Mouse (Mus musculus) midbrain, embryonic 16.5 days (tissue): ENCODE data around the gene Elavl3. TPM values are rescaled to one million over a fixed set of nuclear protein-coding genes. Genes with fewer than 3 reads are reported as not detected.

Source experiments
- ATAC-seq: fragments of 200-750 bp; cut with Nextera tagmentation; 2 replicates; pipeline ENCODE4 v1.8.0; 2017; ENCODE audit warnings: moderate TSS enrichment
- H3K27ac ChIP-seq: fragments of 300-500 bp; sonication (generic); 2 replicates; pipeline ENCODE4 v1.5.1; 2014; ENCODE audit warnings: mild to moderate bottlenecking, low read length, mixed read lengths
- H3K27me3 ChIP-seq: fragments of 300-500 bp; sonication (generic); 2 replicates; pipeline ENCODE4 v1.6.1; 2014; ENCODE audit warnings: low read depth, low read length, mixed read lengths; ENCODE audit not compliant: control insufficient read depth, insufficient read depth
- H3K36me3 ChIP-seq: fragments of 300-500 bp; sonication (generic); 2 replicates; pipeline ENCODE4 v1.6.1; 2014; ENCODE audit warnings: mild to moderate bottlenecking, low read length, moderate library complexity, mixed read lengths; ENCODE audit not compliant: control insufficient read depth, insufficient read depth
- H3K4me1 ChIP-seq: fragments of 300-500 bp; sonication (generic); 2 replicates; pipeline ENCODE4 v1.6.1; 2014; ENCODE audit warnings: mild to moderate bottlenecking, low read length, mixed read lengths; ENCODE audit not compliant: control insufficient read depth, insufficient read depth
- H3K4me2 ChIP-seq: fragments of 300-500 bp; sonication (generic); 2 replicates; pipeline ENCODE4 v1.6.1; 2014; ENCODE audit warnings: mild to moderate bottlenecking, low read length, mixed read lengths
- H3K4me3 ChIP-seq: fragments of 300-500 bp; sonication (generic); 2 replicates; pipeline ENCODE4 v1.5.1; 2014; ENCODE audit warnings: low read depth, mild to moderate bottlenecking, low read length, moderate library complexity, mixed read lengths
- H3K9ac ChIP-seq: fragments of 300-500 bp; sonication (generic); 2 replicates; pipeline ENCODE4 v1.6.1; 2014; ENCODE audit warnings: low read depth, low read length, mixed read lengths
- H3K9me3 ChIP-seq: fragments of 300-500 bp; sonication (generic); replicated peaks from 2 replicates; pipeline ENCODE4 v1.6.1; 2014; ENCODE audit warnings: mild to moderate bottlenecking, low read length, mixed read lengths; ENCODE audit not compliant: control insufficient read depth, poor library complexity, severe bottlenecking
- WGBS: fragments of 180-500 bp; shearing (Covaris S2); extraction: QIAGEN DNeasy Blood & Tissue Kit; methylation state at CpG from one replicate; pipeline ENCODE4 v1.1.7; 2014; 5-methylcytosine and 5-hydroxymethylcytosine counted together
- polyA plus RNA-seq: library from polyadenylated mRNA; unstranded; fragments of >200 nt; fragmentation: Nextera tagmentation; extraction: Ambion mirVana; gene quantifications from 2 replicates; pipeline ENCODE4 v1.2.1, GENCODE M21; 2015

The Elavl3 gene
- 91.6 and 93.8 TPM in 2 replicates for polyA plus RNA-seq

DNA sequence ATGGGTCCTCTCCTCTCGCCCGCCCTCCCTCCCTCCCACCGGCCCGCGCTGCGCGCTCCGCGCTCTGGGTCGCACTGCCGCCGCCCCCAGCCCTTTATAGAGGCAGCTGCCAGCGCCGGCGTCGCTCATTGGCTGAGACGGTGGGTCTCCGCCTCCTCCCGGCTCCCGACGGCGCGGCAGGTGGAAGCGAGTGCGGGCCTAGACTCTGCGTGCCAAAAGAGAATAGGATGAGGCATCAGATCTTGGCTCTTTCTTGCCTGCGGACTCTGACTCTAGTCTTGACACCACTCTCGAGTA lies at the start of gene Elavl3:
Gene Elavl3, minus strand, starts transcription at position 66 of the 297 bp plus-strand sequence.
- Histone ChIP-seq H3K36me3 (no peaks in the 10 kb centered on the region; the same call in 1 of the 2 replicates), H3K27ac (peak within 1 kb of the TSS; percentile 95), H3K4me2 (peak within 1 kb of the TSS; percentile 91), H3K27me3 (no peaks in the 10 kb centered on the region), H3K4me1 (peaks cover 28% of the 10 kb centered on the region), H3K9ac (peak within 1 kb of the TSS; percentile 99), H3K9me3 (no peaks in the 10 kb centered on the region), H3K4me3 (peak within 1 kb of the TSS; percentile 98)
- ATAC-seq: peak; percentile 72
- WGBS: under 1% methylated on average over 19 of the region's 28 CpGs

DNA sequence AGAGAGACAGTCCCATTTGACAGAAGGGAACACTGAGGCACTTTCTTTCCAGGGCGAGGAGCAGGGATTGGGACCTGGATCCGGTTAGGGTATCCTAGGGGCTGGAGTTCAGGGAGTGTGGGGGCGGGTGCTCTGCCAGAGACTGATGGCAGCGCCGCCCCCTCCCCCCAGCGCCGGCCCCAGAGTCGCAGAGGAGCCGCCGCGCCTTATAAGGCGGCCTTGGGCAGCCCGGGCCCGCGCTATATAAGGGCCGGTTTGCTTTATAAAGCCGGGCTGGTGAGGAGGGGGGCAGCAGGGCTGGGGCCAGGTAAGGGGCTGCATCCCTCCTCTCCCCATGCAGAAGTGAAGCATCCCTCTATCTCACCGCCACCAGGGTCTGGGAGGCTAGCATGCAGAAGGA lies 48.1 kb upstream of the Elavl3 start:
- Histone ChIP-seq H3K9me3 (no peaks in the 10 kb centered on the region), H3K9ac (no peak overlapping the region), H3K4me3 (no peak overlapping the region), H3K27me3 (peaks cover 24% of the 10 kb centered on the region), H3K27ac (no peak overlapping the region), H3K4me1 (no peaks in the 10 kb centered on the region; the same call in 1 of the 2 replicates), H3K36me3 (no peaks in the 10 kb centered on the region), H3K4me2 (no peak overlapping the region)
- no peak for ATAC-seq
- 4% methylated on average over 18 of the region's 18 CpGs for WGBS

DNA sequence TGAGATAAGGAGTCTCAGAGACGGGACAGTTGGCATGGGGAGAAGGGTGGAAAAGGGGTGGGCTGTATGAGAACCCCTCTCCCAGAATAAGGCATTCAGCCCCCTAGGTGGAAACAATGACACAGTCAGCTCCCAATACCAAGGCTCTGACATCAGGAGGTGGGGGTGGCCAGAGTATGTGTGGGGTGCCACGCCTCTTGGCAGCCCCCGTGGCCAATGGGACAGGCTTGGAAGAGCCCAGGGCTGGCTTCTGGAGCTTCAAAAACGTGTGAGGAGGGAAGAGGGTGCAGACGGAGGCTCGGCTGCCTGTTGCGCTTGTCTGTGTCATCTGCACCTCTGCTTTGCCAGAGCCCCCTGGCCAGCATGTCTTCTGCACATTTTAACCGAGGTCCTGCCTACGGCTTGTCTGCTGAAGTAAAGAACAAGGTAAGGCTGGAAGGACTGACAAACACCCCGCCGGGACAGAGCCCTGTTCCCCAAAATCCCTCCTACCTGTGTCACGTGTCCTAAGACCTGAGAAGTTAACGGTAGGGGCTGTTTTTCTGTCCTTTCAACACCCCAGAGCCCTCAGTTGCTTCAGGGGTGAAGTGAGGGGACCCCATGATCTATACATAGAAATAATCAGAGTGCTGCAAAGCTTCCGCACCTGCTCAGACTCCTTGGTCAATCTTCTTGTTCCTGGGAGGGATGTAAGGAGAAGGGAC lies 47.3 kb upstream of the Elavl3 start, which contains the start of gene Cnn1:
Gene Cnn1, plus strand, starts transcription at position 224 of the 704 bp plus-strand sequence.
- Histone ChIP-seq H3K27me3 (peaks cover 24% of the 10 kb centered on the region), H3K9ac (no peak within 1 kb of the TSS), H3K4me1 (no peaks in the 10 kb centered on the region; the same call in 1 of the 2 replicates), H3K27ac (no peak within 1 kb of the TSS), H3K4me3 (no peak within 1 kb of the TSS), H3K36me3 (no peaks in the 10 kb centered on the region), H3K4me2 (no peak within 1 kb of the TSS), H3K9me3 (no peaks in the 10 kb centered on the region)
- ATAC-seq: no peak
- WGBS: 11% methylated on average over 14 of the region's 14 CpGs

DNA sequence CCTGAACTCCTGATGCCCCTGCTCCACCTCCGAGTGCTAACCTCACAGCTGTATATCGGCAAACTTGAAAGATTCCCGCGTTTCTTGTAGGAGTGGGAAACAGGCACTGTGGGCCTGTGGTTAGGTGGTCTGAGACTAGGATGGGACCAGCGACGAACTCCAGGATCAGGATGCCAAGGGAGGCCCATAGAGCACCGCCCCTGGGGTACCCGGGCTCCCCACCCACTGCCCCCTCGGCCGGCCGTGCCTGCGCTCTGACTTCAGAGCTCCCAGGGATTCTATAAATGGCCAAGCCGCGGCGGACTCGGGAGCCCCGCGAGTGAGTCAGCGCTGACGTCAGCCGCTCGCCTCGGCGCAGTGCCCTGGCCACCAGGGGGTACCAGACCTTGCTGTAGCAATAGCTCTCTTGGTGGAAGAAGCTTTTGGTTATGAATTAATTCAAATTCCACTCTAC lies 44.1 kb upstream of the Elavl3 start:
- ATAC-seq: 0 out of 2 replicates have a peak, but pooled peaks have one; percentile 32
- Histone ChIP-seq H3K4me1 (no peaks in the 10 kb centered on the region; the same call in 1 of the 2 replicates), H3K4me3 (peak overlapping the region; percentile 35), H3K9ac (peak overlapping the region; percentile 57), H3K27me3 (peaks cover 22% of the 10 kb centered on the region), H3K27ac (no peak overlapping the region), H3K9me3 (no peaks in the 10 kb centered on the region), H3K4me2 (peak overlapping the region; percentile 62), H3K36me3 (no peaks in the 10 kb centered on the region)
- WGBS: 4% methylated on average over 24 of the region's 24 CpGs

DNA sequence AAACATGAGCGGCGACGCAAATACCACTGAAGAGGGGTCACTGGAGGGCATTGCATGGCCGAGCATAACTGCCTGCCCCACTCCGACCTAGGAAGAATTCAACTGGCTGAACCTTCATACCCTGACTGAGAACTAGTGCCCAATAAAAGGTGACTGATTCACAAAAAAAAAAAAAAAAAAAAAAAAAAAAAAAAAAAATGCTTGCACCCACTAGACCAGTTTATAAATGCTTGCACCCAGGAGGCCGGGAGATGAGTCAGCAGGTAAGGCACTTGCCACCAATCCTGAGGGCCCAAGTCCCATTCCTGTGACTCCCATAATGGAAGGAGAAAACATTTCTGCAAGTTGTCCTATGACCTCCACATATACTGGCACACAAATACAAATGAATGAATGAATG lies 40.9 kb upstream of the Elavl3 start:
- no peaks in the 10 kb centered on the region for H3K9me3 ChIP-seq
- no peak overlapping the region for H3K9ac ChIP-seq
- 88% methylated on average over 6 of the region's 6 CpGs for WGBS
- H3K27me3 ChIP-seq: peaks cover 2% of the 10 kb centered on the region; the same call in 1 of the 2 replicates
- H3K27ac ChIP-seq: no peak overlapping the region
- no peak overlapping the region for H3K4me2 ChIP-seq
- H3K4me1 ChIP-seq: no peaks in the 10 kb centered on the region
- H3K4me3 ChIP-seq: no peak overlapping the region
- no peak for ATAC-seq
- no peaks in the 10 kb centered on the region for H3K36me3 ChIP-seq

DNA sequence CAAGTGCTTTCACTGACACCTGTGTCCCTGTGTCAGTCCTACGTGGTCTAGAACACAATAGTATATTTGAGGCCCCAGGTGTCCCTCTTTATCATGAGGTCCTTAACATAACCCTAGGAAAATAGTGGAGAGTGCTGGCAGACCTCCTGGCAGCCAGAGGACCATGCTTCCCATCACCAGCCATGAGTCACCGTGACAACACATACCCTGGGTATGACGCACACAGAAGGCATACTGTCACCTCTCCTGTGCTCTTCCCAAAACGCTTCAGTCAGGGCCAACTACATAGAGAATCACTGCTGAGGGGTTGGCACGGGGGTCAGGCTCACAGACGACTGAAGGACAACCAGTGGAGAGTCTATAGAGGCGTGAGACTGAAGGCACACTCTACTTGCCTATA lies 38.2 kb upstream of the Elavl3 start:
- Histone ChIP-seq H3K9ac (no peak overlapping the region), H3K27me3 (no peaks in the 10 kb centered on the region), H3K4me3 (no peak overlapping the region), H3K4me1 (peaks cover 7% of the 10 kb centered on the region), H3K36me3 (no peaks in the 10 kb centered on the region), H3K4me2 (no peak overlapping the region), H3K9me3 (no peaks in the 10 kb centered on the region), H3K27ac (no peak overlapping the region)
- WGBS: 84% methylated on average over 7 of the region's 7 CpGs
- no peak for ATAC-seq

DNA sequence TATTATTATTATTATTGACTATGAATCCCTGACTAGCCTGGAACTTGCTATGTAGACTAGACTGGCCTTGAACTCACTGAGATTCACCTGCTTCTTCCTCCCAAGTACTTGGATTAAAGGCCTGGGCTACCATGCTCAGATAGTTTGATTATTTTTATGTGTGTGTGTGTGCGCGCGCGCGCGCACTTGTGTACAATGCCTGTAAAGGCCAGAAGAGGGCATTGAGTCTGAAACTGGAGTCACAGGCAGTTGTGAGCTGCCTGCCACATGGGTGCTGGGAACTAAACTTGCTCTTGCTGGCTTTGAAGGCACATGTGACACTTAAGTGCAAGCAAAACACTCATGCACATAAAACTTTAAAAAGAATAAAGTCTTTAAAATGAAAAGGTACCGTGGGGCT lies 37.5 kb upstream of the Elavl3 start:
- H3K27ac ChIP-seq: no peak overlapping the region
- H3K4me1 ChIP-seq: peaks cover 12% of the 10 kb centered on the region
- H3K9me3 ChIP-seq: no peaks in the 10 kb centered on the region
- no peak overlapping the region for H3K4me2 ChIP-seq
- H3K9ac ChIP-seq: no peak overlapping the region
- no peaks in the 10 kb centered on the region for H3K27me3 ChIP-seq
- no peak for ATAC-seq
- WGBS: over 99% methylated on average over 7 of the region's 7 CpGs
- no peak overlapping the region for H3K4me3 ChIP-seq
- H3K36me3 ChIP-seq: no peaks in the 10 kb centered on the region

DNA sequence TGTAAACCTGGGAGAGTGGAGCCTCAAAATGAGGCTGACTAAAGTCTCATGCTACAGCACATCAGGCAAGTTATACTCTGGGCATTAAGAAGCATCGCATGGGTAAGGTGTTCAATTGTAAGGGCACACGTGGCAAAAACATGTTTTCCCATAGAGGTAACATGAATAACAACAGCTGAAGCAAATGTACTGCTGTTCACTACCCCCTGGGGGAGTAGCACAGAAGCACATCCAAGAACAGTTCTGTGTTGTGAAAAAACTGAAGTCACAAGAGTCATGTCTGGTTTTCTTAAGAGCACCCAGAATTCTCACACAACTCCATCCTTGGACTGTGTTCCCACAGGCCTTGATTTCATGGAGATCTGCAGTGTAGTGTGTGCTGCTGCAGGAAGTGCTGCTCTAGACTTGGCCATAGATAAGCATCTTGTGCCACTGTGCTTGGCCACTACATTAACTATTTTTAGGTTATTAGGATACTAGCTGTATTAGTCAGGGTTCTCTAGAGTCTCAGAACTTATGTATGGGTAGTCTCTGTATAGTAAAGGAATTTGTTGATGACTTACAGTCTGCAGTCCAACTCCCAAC lies 35.3 kb upstream of the Elavl3 start:
- Histone ChIP-seq H3K9me3 (no peaks in the 10 kb centered on the region), H3K4me1 (peaks cover 16% of the 10 kb centered on the region), H3K4me3 (no peak overlapping the region), H3K27ac (no peak overlapping the region), H3K4me2 (no peak overlapping the region), H3K36me3 (no peaks in the 10 kb centered on the region), H3K9ac (no peak overlapping the region), H3K27me3 (no peaks in the 10 kb centered on the region)
- no peak for ATAC-seq
- 85% methylated on average over 2 of the region's 2 CpGs for WGBS

DNA sequence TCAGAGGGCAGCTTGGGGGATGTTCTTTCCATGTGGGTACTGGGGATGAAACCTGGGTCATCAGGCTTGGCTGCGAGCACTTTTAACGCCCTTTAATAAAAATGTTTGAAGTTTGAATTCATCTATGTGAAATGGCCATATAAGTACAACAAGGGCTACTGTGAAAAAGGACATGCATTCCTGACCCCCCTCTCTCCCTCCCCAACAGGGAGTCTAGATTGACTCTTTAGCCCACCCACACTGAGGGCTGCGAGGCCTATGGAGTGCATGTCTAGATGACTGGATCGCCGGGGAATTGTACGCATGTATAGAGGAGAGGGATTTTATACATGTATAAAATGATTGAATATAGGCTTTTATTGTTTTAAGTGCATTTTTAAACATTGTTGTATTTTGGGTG lies 34.2 kb upstream of the Elavl3 start:
- ATAC-seq: no peak
- peak overlapping the region; percentile 83 for H3K4me3 ChIP-seq
- H3K27me3 ChIP-seq: no peaks in the 10 kb centered on the region
- 85% methylated on average over 6 of the region's 6 CpGs for WGBS
- H3K4me1 ChIP-seq: peaks cover 16% of the 10 kb centered on the region
- no peaks in the 10 kb centered on the region for H3K36me3 ChIP-seq
- H3K9ac ChIP-seq: peak overlapping the region; percentile 78
- peak overlapping the region; percentile 81 for H3K27ac ChIP-seq
- H3K9me3 ChIP-seq: no peaks in the 10 kb centered on the region
- H3K4me2 ChIP-seq: peak overlapping the region; percentile 74
